Mouse (Mus musculus) frontal cortex, adult (tissue): ENCODE measurements around the gene Tedc2.

Experiments used
- ATAC-seq: cut with Nextera tagmentation; 2 replicates; pipeline ENCODE4 v1.9.2; 2017; ENCODE audit warnings: mild to moderate bottlenecking, moderate library complexity, mixed read lengths; ENCODE audit not compliant: low TSS enrichment

The Tedc2 gene

GRCm38 (mm10) chr17:24212441-24213018, 8.1 kb downstream of the Tedc2 start:
- ATAC-seq = no peak

GRCm38 (mm10) chr17:24211631-24212440, 8.8 kb downstream of the Tedc2 start:
- peak; percentile 74 for ATAC-seq

GRCm38 (mm10) chr17:24210591-24210990, 10.1 kb downstream of the Tedc2 start:
- ATAC-seq = no peak

- no peak for ATAC-seq
Measured at GRCm38 (mm10) chr17:24209916-24210240, 10.8 kb downstream of the Tedc2 start.

GRCm38 (mm10) chr17:24209043-24209915, 11.4 kb downstream of the Tedc2 start, which contains the start of gene Ntn3:
Gene Ntn3, minus strand, starts transcription at chr17:24209531.
- ATAC-seq = no peak

- ATAC-seq = no peak
Measured at GRCm38 (mm10) chr17:24208641-24209042, 12.0 kb downstream of the Tedc2 start.

GRCm38 (mm10) chr17:24207768-24208640, 12.6 kb downstream of the Tedc2 start:
- ATAC-seq = no peak

GRCm38 (mm10) chr17:24206451-24207351, 13.9 kb downstream of the Tedc2 start:
- peak; percentile 36; the same call in 1 of the 2 replicates for ATAC-seq

- ATAC-seq = 0 out of 2 replicates have a peak, but pooled peaks have one; percentile 8
Measured at GRCm38 (mm10) chr17:24205908-24206361, 14.7 kb downstream of the Tedc2 start.

- peak; percentile 48 for ATAC-seq
Measured at GRCm38 (mm10) chr17:24205284-24205888, 15.3 kb downstream of the Tedc2 start, which contains the start of gene Tbc1d24. Gene Tbc1d24, minus strand, starts transcription at chr17:24205562.

GRCm38 (mm10) chr17:24204846-24205245, 15.8 kb downstream of the Tedc2 start:
- ATAC-seq = no peak

- ATAC-seq = no peak
Measured at GRCm38 (mm10) chr17:24203611-24204534, 16.8 kb downstream of the Tedc2 start.

- ATAC-seq = no peak
Measured at GRCm38 (mm10) chr17:24203068-24203467, 17.6 kb downstream of the Tedc2 start.

- ATAC-seq = no peak
Measured at GRCm38 (mm10) chr17:24201092-24201491, 19.6 kb downstream of the Tedc2 start.

GRCm38 (mm10) chr17:24199741-24200140, 20.9 kb downstream of the Tedc2 start:
- ATAC-seq = no peak

- ATAC-seq = peak; percentile 64
Measured at GRCm38 (mm10) chr17:24199252-24199651, 21.4 kb downstream of the Tedc2 start.

- peak; percentile 57; the same call in 1 of the 2 replicates for ATAC-seq
Measured at GRCm38 (mm10) chr17:24197032-24197824, 23.4 kb downstream of the Tedc2 start.

- ATAC-seq = no peak
Measured at GRCm38 (mm10) chr17:24195349-24195748, 25.3 kb downstream of the Tedc2 start.
